Mouse (Mus musculus): ENCODE results near the gene Ptpn13. TPM values are rescaled to one million over a fixed set of nuclear protein-coding genes. Genes with fewer than 3 reads are reported as not detected.

Ptpn13 gene
- total and polyA plus RNA-seq, 3 experiments = 0.04 TPM; not detected in 2

DNA sequence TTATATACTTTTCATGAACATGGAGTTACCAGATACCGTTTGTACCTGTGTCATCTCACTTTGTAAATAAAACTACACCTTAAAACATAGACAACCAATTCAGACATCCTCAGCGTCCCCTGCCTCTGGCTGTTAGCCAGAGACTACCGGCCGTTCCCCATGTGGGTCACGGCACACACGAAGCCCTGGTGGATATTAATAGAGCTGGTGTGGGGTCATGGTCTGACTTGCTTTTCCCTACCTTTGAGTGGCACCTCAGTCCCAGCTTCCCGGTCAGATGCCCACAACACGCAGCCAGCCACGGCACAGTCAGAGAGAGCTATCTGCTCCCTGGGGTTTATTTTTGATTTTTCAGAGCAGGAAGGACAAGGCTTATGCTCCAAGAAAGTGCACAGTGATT is 173.3 kb downstream of the Ptpn13 start:
- no peak overlapping the region for H3K9ac ChIP-seq (ENCODE audit: insufficient read depth, low read depth)
- H3K4me1 ChIP-seq (ENCODE audit: control insufficient read depth in 1 of 2, insufficient read depth in 2 of 2) = peaks cover 3 to 5% of the 10 kb centered on the region in 2 experiments; a peak in 2 of 4 replicates
- no peaks in the 10 kb centered on the region for H3K27me3 ChIP-seq (replicated peaks)
- dilution Hi-C loops (cut with MboI; ENCODE audit: extremely low pct_ligation_motif_present, extremely low pct_unique_long_range_greater_than_20kb, low sequenced_read_pairs) (no loop called here), in situ Hi-C loops (cut with MboI; ENCODE audit: low pct_ligation_motif_present, low pct_unique_long_range_greater_than_20kb, low sequenced_read_pairs) (no loop called here)
- H3K9me3 ChIP-seq (replicated peaks; ENCODE audit: low read length) = no peaks in the 10 kb centered on the region
- no peaks in the 10 kb centered on the region for H3K36me3 ChIP-seq (replicated peaks in 1 of 2; ENCODE audit: control insufficient read depth in 1 of 2, insufficient read depth in 1 of 2, low read length in 1 of 2)
- H3K4me3 ChIP-seq (replicated peaks in 1 of 3; ENCODE audit: low read depth in 2 of 3, low read length in 2 of 3, poor library complexity in 1 of 3) = no peak overlapping the region
- no peaks in the 10 kb centered on the region for H3K79me2 ChIP-seq (replicated peaks; ENCODE audit: control insufficient read depth, extremely low read depth, insufficient read depth, poor library complexity, severe bottlenecking)
- no peak for DNase-seq (ENCODE audit: extremely low read depth)
- TF ChIP-seq HCFC1 (IDR thresholded peaks at IDR 0.05; ENCODE audit: low read depth, low read length) = no peak
- no peak for TF ChIP-seq MAZ (IDR thresholded peaks at IDR 0.05; ENCODE audit: low read depth, low read length)
- TF ChIP-seq USF1 (IDR thresholded peaks at IDR 0.05; ENCODE audit: low read depth, low read length) = no peak
- TF ChIP-seq EP300 (IDR thresholded peaks at IDR 0.05; ENCODE audit: low read length) = no peak
- no peak for TF ChIP-seq ETS1 (conservative IDR thresholded peaks at IDR 0.05; ENCODE audit: low read depth, low read length)
- no peak for TF ChIP-seq SMC3 (IDR thresholded peaks at IDR 0.05; ENCODE audit: low read depth, low read length)
- no peak for TF ChIP-seq ZMIZ1 (IDR thresholded peaks at IDR 0.05; ENCODE audit: low read depth, low read length)
- no peak for TF ChIP-seq MXI1 (IDR thresholded peaks at IDR 0.05; ENCODE audit: low read depth, low read length)
- TF ChIP-seq ZNF384 (IDR thresholded peaks at IDR 0.05; ENCODE audit: low read depth, low read length) = no peak
- no peak for TF ChIP-seq PAX5 (IDR thresholded peaks at IDR 0.05; ENCODE audit: low read length)
- no peak for TF ChIP-seq ZKSCAN1 (IDR thresholded peaks at IDR 0.05; ENCODE audit: borderline replicate concordance, low read depth, low read length)
- H3K4me2 ChIP-seq (ENCODE audit: insufficient read depth, low read depth, poor library complexity, severe bottlenecking) = no peak overlapping the region
- H3K27ac ChIP-seq (ENCODE audit: insufficient read depth, low read depth) = no peak overlapping the region

DNA sequence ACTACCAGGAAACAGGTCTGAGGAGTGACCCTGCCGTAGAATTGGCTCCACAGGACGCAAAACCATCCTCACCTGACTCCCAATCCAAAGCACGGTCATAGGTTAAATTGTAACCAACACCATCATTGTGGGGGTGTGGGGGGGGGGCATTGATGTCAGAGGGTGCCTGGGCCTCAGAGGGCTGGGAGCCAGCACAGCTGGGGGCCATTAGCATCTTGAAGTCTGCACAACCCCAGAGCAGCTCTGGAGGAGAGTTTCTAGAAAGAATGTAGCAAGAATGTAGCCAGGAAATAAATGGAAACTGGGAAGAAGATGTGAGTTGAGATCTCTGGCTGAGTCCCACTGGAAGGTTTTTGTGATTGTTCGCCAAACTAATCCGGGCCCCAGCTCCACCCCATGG is 173.9 kb downstream of the Ptpn13 start:
- no peak for DNase-seq (ENCODE audit: extremely low read depth)
- Histone ChIP-seq H3K4me3 (replicated peaks in 1 of 3; ENCODE audit: low read depth in 2 of 3, low read length in 2 of 3, poor library complexity in 1 of 3) (no peak overlapping the region), H3K9ac (ENCODE audit: insufficient read depth, low read depth) (no peak overlapping the region), H3K36me3 (replicated peaks in 1 of 2; ENCODE audit: control insufficient read depth in 1 of 2, insufficient read depth in 1 of 2, low read length in 1 of 2) (no peaks in the 10 kb centered on the region), H3K27me3 (replicated peaks) (no peaks in the 10 kb centered on the region), H3K4me1 (ENCODE audit: control insufficient read depth in 1 of 2, insufficient read depth in 2 of 2) (0 out of 4 replicates have a peak, but pooled peaks cover 2 to 3% of the 10 kb centered on the region in 2 experiments), H3K79me2 (replicated peaks; ENCODE audit: control insufficient read depth, extremely low read depth, insufficient read depth, poor library complexity, severe bottlenecking) (no peaks in the 10 kb centered on the region), H3K27ac (ENCODE audit: insufficient read depth, low read depth) (no peak overlapping the region), H3K9me3 (replicated peaks; ENCODE audit: low read length) (no peaks in the 10 kb centered on the region), H3K4me2 (ENCODE audit: insufficient read depth, low read depth, poor library complexity, severe bottlenecking) (no peak overlapping the region)
- TF ChIP-seq MAFK (IDR thresholded peaks at IDR 0.05; ENCODE audit: insufficient replicate concordance, low read length) (no peak), PAX5 (IDR thresholded peaks at IDR 0.05; ENCODE audit: low read length) (no peak), MXI1 (IDR thresholded peaks at IDR 0.05; ENCODE audit: low read depth, low read length) (no peak), HCFC1 (IDR thresholded peaks at IDR 0.05; ENCODE audit: low read depth, low read length) (no peak), NRF1 (IDR thresholded peaks at IDR 0.05; ENCODE audit: low read depth, low read length) (no peak), ZC3H11A (IDR thresholded peaks at IDR 0.05; ENCODE audit: low read depth, low read length) (no peak), JUND (conservative IDR thresholded peaks at IDR 0.05; ENCODE audit: low read depth, low read length) (no peak), IRF4 (IDR thresholded peaks at IDR 0.05; ENCODE audit: low read depth, low read length) (no peak), SMC3 (IDR thresholded peaks at IDR 0.05; ENCODE audit: low read depth, low read length) (no peak), POLR2A (IDR thresholded peaks at IDR 0.05; ENCODE audit: low read depth, low read length) (no peak)
- dilution Hi-C loops (cut with MboI; ENCODE audit: extremely low pct_ligation_motif_present, extremely low pct_unique_long_range_greater_than_20kb, low sequenced_read_pairs) (no loop called here), in situ Hi-C loops (cut with MboI; ENCODE audit: low pct_ligation_motif_present, low pct_unique_long_range_greater_than_20kb, low sequenced_read_pairs) (no loop called here)

Measured in CH12.LX (cell line).